Mouse (Mus musculus) lung, adult 2 months (tissue): ENCODE measurements around the gene Bcl6b.
A peak's percentile ranks its signal among the peaks of the same experiment; 100 is the strongest.

Experiments
- CTCF ChIP-seq: fragments of 200-500 bp; IDR thresholded peaks from 2 replicates; pipeline ENCODE4 v1.5.1; 2011; ENCODE audit warnings: mild to moderate bottlenecking, low read length, control low read depth; ENCODE audit not compliant: insufficient read depth
- POLR2A ChIP-seq: fragments of 200-500 bp; IDR thresholded peaks from 2 replicates; pipeline ENCODE4 v1.6.1; 2011; ENCODE audit warnings: low read depth, mild to moderate bottlenecking, control low read depth, low read length, borderline replicate concordance; ENCODE audit errors: extremely low read depth

DNA sequence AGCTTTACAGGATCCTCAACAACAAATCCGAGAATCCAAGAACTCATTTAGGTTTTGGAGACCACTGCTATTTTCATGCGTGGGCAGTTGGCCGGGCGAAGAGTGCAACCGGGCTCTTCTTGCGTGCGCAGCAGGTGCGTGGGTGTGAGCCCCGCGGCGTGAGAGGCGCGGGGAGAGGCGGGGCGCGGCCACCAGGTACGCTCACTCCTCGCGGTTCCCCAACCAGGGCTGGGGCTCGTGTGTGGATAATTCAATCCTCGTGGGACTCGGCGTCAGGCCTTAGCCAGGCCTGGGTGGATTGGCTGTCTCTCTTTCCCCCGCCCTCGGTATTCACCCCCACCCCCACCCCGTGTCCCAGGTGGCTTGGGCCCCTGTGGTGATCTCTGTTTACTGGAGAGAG, 15.9 kb downstream of the Bcl6b start:
- no peak for TF ChIP-seq CTCF
- 0 out of 2 replicates have a peak, but pooled peaks have one; percentile 17 for TF ChIP-seq POLR2A
